Mouse (Mus musculus) olfactory bulb, adult 2 months (tissue): ENCODE results near the gene Ppp1r36. TPM values are rescaled to one million over a fixed set of nuclear protein-coding genes. Genes with fewer than 3 reads are reported as not detected.

Experiments used
- H3K27ac ChIP-seq: fragments of 200-500 bp; 2 replicates; pipeline ENCODE4 v1.5.1; 2012; ENCODE audit warnings: low read depth, low read length; ENCODE audit not compliant: insufficient read depth
- H3K4me1 ChIP-seq: fragments of 200-500 bp; 2 replicates; pipeline ENCODE4 v1.6.1; 2012; ENCODE audit warnings: low read length; ENCODE audit not compliant: control insufficient read depth, insufficient read depth
- H3K4me3 ChIP-seq: fragments of 200-500 bp; 2 replicates; pipeline ENCODE4 v1.5.1; 2012; ENCODE audit warnings: mild to moderate bottlenecking, low read depth, low read length, moderate library complexity; ENCODE audit not compliant: insufficient read depth
- CTCF ChIP-seq: fragments of 200-500 bp; IDR thresholded peaks from 2 replicates; pipeline ENCODE4 v1.5.1; 2012; ENCODE audit warnings: low read depth, mild to moderate bottlenecking, low read length, moderate library complexity; ENCODE audit not compliant: insufficient read depth
- WGBS: fragments of 180-500 bp; shearing (Covaris S2); methylation state at CpG from one replicate; pipeline ENCODE4 v1.1.7; 2018; 5-methylcytosine and 5-hydroxymethylcytosine counted together
- polyA plus RNA-seq: library from polyadenylated mRNA; stranded (reverse); fragments of >200 nt; gene quantifications from 2 replicates; pipeline ENCODE4 v1.2.4, GENCODE M21; 2012; ENCODE audit warnings: low replicate concordance; ENCODE audit not compliant: missing spikeins, insufficient read depth, insufficient read length

The Ppp1r36 gene
- polyA plus RNA-seq, 1 experiment, result not detected

DNA sequence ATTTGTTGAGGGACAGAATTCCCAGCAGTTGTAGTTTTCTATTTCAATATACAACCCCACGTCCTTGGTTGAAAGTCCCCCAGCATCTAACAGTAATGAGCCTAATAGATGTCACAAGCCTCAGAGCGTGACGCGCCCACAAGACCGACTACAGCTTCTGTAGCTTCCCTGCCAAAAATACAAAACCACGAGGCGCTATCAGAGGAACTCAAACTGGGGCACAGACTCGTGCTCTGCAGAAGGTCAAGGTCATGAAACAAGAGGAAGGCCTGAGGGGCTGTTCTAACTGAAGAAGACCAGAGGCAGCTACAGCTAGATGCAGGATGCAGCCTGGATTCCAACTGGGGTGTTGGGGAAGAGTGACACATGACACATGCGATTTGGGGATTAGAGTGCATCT, 69.6 kb downstream of the Ppp1r36 start:
- TF ChIP-seq CTCF, result no peak
- Histone ChIP-seq H3K27ac (no peak overlapping the region), H3K4me1 (peaks cover 4% of the 10 kb centered on the region; the same call in 1 of the 2 replicates), H3K4me3 (no peak overlapping the region)
- 60% methylated on average over 9 of the region's 9 CpGs for WGBS

Other genes starting within 250 kb of the Ppp1r36 start
- not detected in 2 replicates for gene Esr2, start 240.3 kb upstream of the Ppp1r36 start, polyA plus RNA-seq
- gene Tex21, start 170.8 kb upstream of the Ppp1r36 start, polyA plus RNA-seq, result not detected in 2 replicates
- gene Mthfd1, start 162.2 kb upstream of the Ppp1r36 start, polyA plus RNA-seq, result not detected in 2 replicates
- not detected in 2 replicates for gene Akap5, start 92.6 kb upstream of the Ppp1r36 start, polyA plus RNA-seq
- gene Zbtb25, start 47.9 kb upstream of the Ppp1r36 start, polyA plus RNA-seq, result not detected in 2 replicates
- gene Zbtb1, start 47.3 kb upstream of the Ppp1r36 start, polyA plus RNA-seq, result not detected in 2 replicates
- gene Hspa2, start 13.4 kb upstream of the Ppp1r36 start, polyA plus RNA-seq, result not detected in 2 replicates
- gene Plekhg3, start 113.4 kb downstream of the Ppp1r36 start, polyA plus RNA-seq, result not detected in 2 replicates